Mouse (Mus musculus): ENCODE data around the gene Lgals7. TPM values are rescaled to one million over a fixed set of nuclear protein-coding genes. Genes with fewer than 3 reads are reported as not detected.

The Lgals7 gene
- polyA plus RNA-seq, 1 experiment, result 0.12 TPM

- H3ac ChIP-seq (ENCODE audit: control insufficient read depth, insufficient read length, low read depth), result no peak overlapping the region
- peaks cover 19% of the 10 kb centered on the region for H3K79me2 ChIP-seq (ENCODE audit: control insufficient read depth, insufficient read depth)
- H3K79me3 ChIP-seq (ENCODE audit: low read depth), result no peaks in the 10 kb centered on the region
- H3K36me3 ChIP-seq (ENCODE audit: control insufficient read depth, insufficient read depth), result peaks cover 96% of the 10 kb centered on the region
- TF ChIP-seq CEBPB (IDR thresholded peaks at IDR 0.05; ENCODE audit: low read depth), result no peak
- TF ChIP-seq CTCF (IDR thresholded peaks at IDR 0.05; ENCODE audit: control insufficient read depth, insufficient read depth, insufficient read length), result no peak
- TF ChIP-seq MYOG (IDR thresholded peaks at IDR 0.05; ENCODE audit: control insufficient read depth, extremely low read depth, insufficient read length), result no peak
- no peak for TF ChIP-seq MAX (IDR thresholded peaks at IDR 0.05)
- no peak for TF ChIP-seq MYOD1 (IDR thresholded peaks at IDR 0.05; ENCODE audit: control insufficient read depth, insufficient read length, low read depth)
- no peak for TF ChIP-seq USF1 (IDR thresholded peaks at IDR 0.05; ENCODE audit: low read depth)
- H3K4me3 ChIP-seq (ENCODE audit: insufficient read depth, poor library complexity, severe bottlenecking), result no peak overlapping the region
- no peaks in the 10 kb centered on the region for H3K27me3 ChIP-seq (ENCODE audit: control insufficient read depth, insufficient read depth, insufficient read length)
Measured at GRCm38 (mm10) chr7:28911632-28912031, 48.0 kb downstream of the Lgals7 start.

GRCm38 (mm10) chr7:28913171-28913570, 49.5 kb downstream of the Lgals7 start:
- no peaks in the 10 kb centered on the region for H3K27me3 ChIP-seq (ENCODE audit: control insufficient read depth, insufficient read depth, insufficient read length)
- no peak for TF ChIP-seq USF1 (IDR thresholded peaks at IDR 0.05; ENCODE audit: low read depth)
- H3K79me3 ChIP-seq (ENCODE audit: low read depth), result no peaks in the 10 kb centered on the region
- no peak overlapping the region for H3ac ChIP-seq (ENCODE audit: control insufficient read depth, insufficient read length, low read depth)
- H3K36me3 ChIP-seq (ENCODE audit: control insufficient read depth, insufficient read depth), result peaks cover 97% of the 10 kb centered on the region
- H3K79me2 ChIP-seq (ENCODE audit: control insufficient read depth, insufficient read depth), result peaks cover 32% of the 10 kb centered on the region
- H3K4me3 ChIP-seq (ENCODE audit: insufficient read depth, poor library complexity, severe bottlenecking), result no peak overlapping the region

Other genes with a start within 250 kb of the Lgals7 start
- not detected for gene Acp7, start 232.5 kb upstream of the Lgals7 start, polyA plus RNA-seq (2012; fragmentation: generic; extraction: Trizol)
- gene Fbxo27, start 171.0 kb upstream of the Lgals7 start, polyA plus RNA-seq (2012; fragmentation: generic; extraction: Trizol), result 0.01 TPM
- 9.8 TPM for gene Fbxo17, start 147.0 kb upstream of the Lgals7 start, polyA plus RNA-seq (2012; fragmentation: generic; extraction: Trizol)
- 193 TPM for gene Mrps12, start 122.0 kb upstream of the Lgals7 start, polyA plus RNA-seq (2012; fragmentation: generic; extraction: Trizol)
- gene Sars2, start 121.9 kb upstream of the Lgals7 start, polyA plus RNA-seq (2012; fragmentation: generic; extraction: Trizol), result 18.1 TPM
- gene Ccer2, start 107.7 kb upstream of the Lgals7 start, polyA plus RNA-seq (2012; fragmentation: generic; extraction: Trizol), result not detected
- gene Sirt2, start 97.1 kb upstream of the Lgals7 start, polyA plus RNA-seq (2012; fragmentation: generic; extraction: Trizol), result 48.9 TPM
- 45.1 TPM for gene Nfkbib, start 96.3 kb upstream of the Lgals7 start, polyA plus RNA-seq (2012; fragmentation: generic; extraction: Trizol)
- gene Rinl, start 74.9 kb upstream of the Lgals7 start, polyA plus RNA-seq (2012; fragmentation: generic; extraction: Trizol), result 0.09 TPM
- 303 TPM for gene Hnrnpl, start 55.3 kb upstream of the Lgals7 start, polyA plus RNA-seq (2012; fragmentation: generic; extraction: Trizol)
- 106 TPM for gene Ech1, start 38.6 kb upstream of the Lgals7 start, polyA plus RNA-seq (2012; fragmentation: generic; extraction: Trizol)
- gene Lgals4, start 30.0 kb upstream of the Lgals7 start, polyA plus RNA-seq (2012; fragmentation: generic; extraction: Trizol), result 0.25 TPM
- gene Capn12, start 17.6 kb downstream of the Lgals7 start, polyA plus RNA-seq (2012; fragmentation: generic; extraction: Trizol), result 0.39 TPM
- 465 TPM for gene Actn4, start 98.5 kb downstream of the Lgals7 start, polyA plus RNA-seq (2012; fragmentation: generic; extraction: Trizol)
- 429 TPM for gene Eif3k, start 118.0 kb downstream of the Lgals7 start, polyA plus RNA-seq (2012; fragmentation: generic; extraction: Trizol)
- gene Map4k1, start 118.2 kb downstream of the Lgals7 start, polyA plus RNA-seq (2012; fragmentation: generic; extraction: Trizol), result 3.6 TPM

All from C2C12 (cell line).